Mouse (Mus musculus) megakaryocyte, embryonic 14.5 days (primary cell): ENCODE data around the gene Ifrd1.

Experiments used
- FLI1 ChIP-seq: IDR thresholded peaks from 2 replicates; pipeline ENCODE4 v1.6.1; 2012; ENCODE audit warnings: low read length, inconsistent platforms, mixed read lengths
- GATA1 ChIP-seq: IDR thresholded peaks from 3 replicates; pipeline ENCODE4 v1.6.1; 2012; ENCODE audit warnings: mixed read lengths, low read length, inconsistent platforms, borderline replicate concordance

- TF ChIP-seq GATA1 (no peak), FLI1 (no peak)
Measured at GRCm38 (mm10) chr12:40254729-40255128, 6.4 kb upstream of the Ifrd1 start.
